27 mouse cellular contexts compared by ENCODE assay signal in genomic region chr12:84003866-84004265, GRCm38 (mm10). TPM values are rescaled to one million over a fixed set of nuclear protein-coding genes. Genes with fewer than 3 reads are reported as not detected.
DNase-seq lines count a peak whose midpoint lies in the region; ATAC-seq and TF ChIP-seq lines count a peak whose summit lies in the region.
"Had no signal": no experiment of that assay in that cellular context is flagged by ENCODE, and none has a peak within 500 bp of the region (broad histone marks: within the 10 kb centered on the region; RNA-seq: fewer than 3 reads in every experiment).

No protein-coding gene starts in this region.

- DNase-seq in 416B (ENCODE audit: low read depth), result peak; percentile 74
- peak; percentile 43 for DNase-seq in NIH3T3 (ENCODE audit: low read depth)
- DNase-seq in gastrocnemius, adult 2 months, result no peak
- no peak for DNase-seq in heart, adult 11 months
- DNase-seq in gastrocnemius, postnatal 4 days (ENCODE audit: low spot score in 2 of 2), result no peak
- DNase-seq: adrenal gland, adult 2 months; adrenal gland, postnatal 10 days; adrenal gland, postnatal 25 days; cerebellum, adult 11-12 months; cerebellum, adult 2 months; cerebellum, adult 9-10 months; cerebellum, postnatal 10 days; cerebellum, postnatal 25 days; forebrain, postnatal 0 days had no signal

- H3K27ac ChIP-seq in gastrocnemius, adult 2 months, result no peak overlapping the region
- H3K27ac ChIP-seq: embryonic facial prominence, embryonic 10.5 days; embryonic facial prominence, embryonic 12.5 days; forebrain, embryonic 13.5 days; forebrain, embryonic 15.5 days had no signal

- H3K4me3 ChIP-seq in gastrocnemius, adult 2 months, result no peak overlapping the region
- H3K4me3 ChIP-seq: embryonic facial prominence, embryonic 10.5 days; embryonic facial prominence, embryonic 12.5 days; forebrain, embryonic 13.5 days; forebrain, embryonic 15.5 days had no signal

- peak; percentile 37 for ATAC-seq in granulocyte monocyte progenitor cell, adult 5-6 weeks (replicated peaks; ENCODE audit: poor library complexity, severe bottlenecking)
- no peak for ATAC-seq in CD4-positive, CD25-positive, alpha-beta regulatory T cell, adult 4 months
- ATAC-seq: forebrain, embryonic 13.5 days; forebrain, embryonic 15.5 days; forebrain, postnatal 0 days had no signal

- intact Hi-C loops in gastrocnemius, adult 2 months (cut with DNase I), result no loop called here

- TF ChIP-seq CTCF in gastrocnemius, adult 2 months (IDR thresholded peaks at IDR 0.05), result no peak

RNA-seq across cellular contexts. Expression of gene Acot1, which starts 5.4 kb away (rescaled TPM):
- total RNA-seq in granulocyte monocyte progenitor cell, adult 5-6 weeks (2014; fragmentation: Nextera tagmentation), result 14.7 and 16.2 TPM in 2 replicates
- 9.6 and 12.3 TPM in 2 replicates for total RNA-seq in granulocyte monocyte progenitor cell, adult 5-6 weeks (2017)
- total RNA-seq in gastrocnemius, adult 2 months (2021), result 1 to 10 TPM; 2.2 to 3.9 TPM
- not detected for polyA plus RNA-seq in CD4-positive, CD25-positive, alpha-beta regulatory T cell, adult 4 months (2017; shearing (Covaris generic))
- 10 to 100 TPM; 18.4 to 21.5 TPM for total RNA-seq in gastrocnemius, postnatal 4 days (2021)

RNA-seq across cellular contexts. Expression of gene Acot2, which starts 16.2 kb away (rescaled TPM):
- 10.1 and 14.0 TPM in 2 replicates for total RNA-seq in granulocyte monocyte progenitor cell, adult 5-6 weeks (2014; fragmentation: Nextera tagmentation)
- total RNA-seq in granulocyte monocyte progenitor cell, adult 5-6 weeks (2017), result 11.5 and 12.0 TPM in 2 replicates
- 10 to 100 TPM; 11.7 to 22.1 TPM for total RNA-seq in gastrocnemius, adult 2 months (2021)
- 10 to 100 TPM; 28.3 to 39.0 TPM for polyA plus RNA-seq in CD4-positive, CD25-positive, alpha-beta regulatory T cell, adult 4 months (2017; shearing (Covaris generic))
- 10 to 100 TPM; 20.4 to 24.4 TPM for total RNA-seq in gastrocnemius, postnatal 4 days (2021)

RNA-seq across cellular contexts. Expression of gene Heatr4, which starts 19.2 kb away (rescaled TPM):
- total RNA-seq in granulocyte monocyte progenitor cell, adult 5-6 weeks (2014; fragmentation: Nextera tagmentation), result not detected in 2 replicates
- total RNA-seq in granulocyte monocyte progenitor cell, adult 5-6 weeks (2017), result not detected in 2 replicates
- total RNA-seq in gastrocnemius, adult 2 months (2021), result not detected
- not detected for polyA plus RNA-seq in CD4-positive, CD25-positive, alpha-beta regulatory T cell, adult 4 months (2017; shearing (Covaris generic))
- not detected for total RNA-seq in gastrocnemius, postnatal 4 days (2021)
- total RNA-seq: adrenal gland, adult 2 months; adrenal gland, postnatal 10 days; adrenal gland, postnatal 25 days; adrenal gland, postnatal 4 days; ES-E14; MEL had no signal
- polyA plus RNA-seq: adrenal gland, adult 2 months; C2C12; embryonic facial prominence, embryonic 10.5 days; embryonic facial prominence, embryonic 12.5 days; embryonic facial prominence, embryonic 14.5 days; forebrain, embryonic 11.5 days; forebrain, embryonic 15.5 days had no signal

RNA-seq across cellular contexts. Expression of gene Acot4, which starts 34.3 kb away (rescaled TPM):
- 0.13 TPM in 1 of 2 replicates, not detected in the other for total RNA-seq in granulocyte monocyte progenitor cell, adult 5-6 weeks (2014; fragmentation: Nextera tagmentation)
- total RNA-seq in granulocyte monocyte progenitor cell, adult 5-6 weeks (2017), result not detected in 2 replicates
- under 1 TPM; 0.05 to 0.08 TPM for total RNA-seq in gastrocnemius, adult 2 months (2021)
- under 1 TPM in 1 of 2 experiments, not detected in 1; 0.11 TPM for polyA plus RNA-seq in CD4-positive, CD25-positive, alpha-beta regulatory T cell, adult 4 months (2017; shearing (Covaris generic))
- total RNA-seq in gastrocnemius, postnatal 4 days (2021), result under 1 TPM; 0.32 to 0.93 TPM

RNA-seq across cellular contexts. Expression of gene Gm49366, which starts 34.9 kb away (rescaled TPM):
- total RNA-seq in granulocyte monocyte progenitor cell, adult 5-6 weeks (2014; fragmentation: Nextera tagmentation), result not detected in 2 replicates
- total RNA-seq in granulocyte monocyte progenitor cell, adult 5-6 weeks (2017), result not detected in 2 replicates
- total RNA-seq in gastrocnemius, adult 2 months (2021), result not detected
- polyA plus RNA-seq in CD4-positive, CD25-positive, alpha-beta regulatory T cell, adult 4 months (2017; shearing (Covaris generic)), result not detected
- total RNA-seq in gastrocnemius, postnatal 4 days (2021), result not detected
- total RNA-seq: adrenal gland, adult 2 months; adrenal gland, postnatal 10 days; adrenal gland, postnatal 25 days; adrenal gland, postnatal 4 days; ES-E14; forebrain, postnatal 0 days; MEL had no signal
- polyA plus RNA-seq: adrenal gland, adult 2 months; C2C12; cerebellum, adult 2 months; cortical plate, adult 2 months; embryonic facial prominence, embryonic 10.5 days; embryonic facial prominence, embryonic 12.5 days; embryonic facial prominence, embryonic 14.5 days; forebrain, embryonic 11.5 days; forebrain, embryonic 13.5 days; forebrain, embryonic 15.5 days; forebrain, postnatal 0 days had no signal

Comparison
In these comparisons a context has a peak if more than half of its experiments do, and no peak if none do; other contexts are left out.
1. DNase-seq: peak in 416B (single experiment) and NIH3T3 (single experiment); none in gastrocnemius, adult 2 months (single experiment), heart, adult 11 months (single experiment) and gastrocnemius, postnatal 4 days (0 of 2).